Mouse (Mus musculus) left cerebral cortex, postnatal 4 days (tissue): ENCODE data around the gene Iffo2. TPM values are rescaled to one million over a fixed set of nuclear protein-coding genes. Genes with fewer than 3 reads are reported as not detected.

Experiments
- DNase-seq: peaks from one replicate; pipeline ENCODE4 v3.0.0-alpha.2; 2022
- intact Hi-C: fragments of 180-260 bp; cut with DNase I; formaldehyde crosslinking; loops from one replicate; pipeline ENCODE4 v1.15.1; 2025
- microRNA-seq: library from miRNA; unstranded; fragments of <30 nt; microRNA quantifications from one replicate; pipeline ENCODE4 v1.2.0, GENCODE M21; 2022
- total RNA-seq, 2 experiments: library from RNA; stranded (reverse); gene quantifications; 2 replicates each; pipeline ENCODE4 v1.2.3; 2021

Gene Iffo2
- total RNA-seq, 2 experiments from 2014 or later: 24.2 to 26.3 TPM

DNA sequence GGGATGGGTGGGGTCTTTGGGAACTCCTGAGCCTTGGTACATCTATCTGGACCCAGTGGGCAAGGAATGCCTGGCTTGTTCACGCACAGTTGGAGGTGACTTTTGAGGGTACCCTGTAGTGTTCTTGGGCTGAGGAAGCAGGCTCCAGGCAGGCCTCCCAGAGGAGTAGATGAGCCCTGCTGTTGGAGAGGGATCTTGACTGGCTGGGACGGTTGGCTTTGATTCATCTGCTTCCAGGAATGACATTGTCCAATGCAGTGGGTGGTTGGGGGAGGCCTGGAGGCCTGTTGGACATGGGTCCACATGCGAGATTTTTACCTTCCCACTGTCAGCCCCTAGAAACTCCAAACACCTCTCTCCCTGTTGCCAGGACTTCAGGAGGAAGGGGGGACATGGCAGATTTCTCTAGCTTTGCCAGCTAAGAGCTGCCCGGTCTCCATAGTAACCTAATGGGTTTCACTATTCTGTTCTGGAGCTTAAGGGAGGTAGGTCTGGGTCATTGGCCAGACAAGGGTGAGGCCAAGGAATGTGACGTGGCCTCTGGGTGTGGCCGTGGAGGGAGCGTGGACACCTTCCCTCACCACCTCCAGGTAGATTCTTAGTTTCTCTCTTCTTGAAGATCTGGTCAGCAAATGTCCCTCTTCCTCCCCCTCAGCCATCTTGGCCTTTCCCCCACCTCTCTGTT lies 101.4 kb downstream of the Iffo2 start:
- intact Hi-C loops: no loop called here
- no peak for DNase-seq

DNA sequence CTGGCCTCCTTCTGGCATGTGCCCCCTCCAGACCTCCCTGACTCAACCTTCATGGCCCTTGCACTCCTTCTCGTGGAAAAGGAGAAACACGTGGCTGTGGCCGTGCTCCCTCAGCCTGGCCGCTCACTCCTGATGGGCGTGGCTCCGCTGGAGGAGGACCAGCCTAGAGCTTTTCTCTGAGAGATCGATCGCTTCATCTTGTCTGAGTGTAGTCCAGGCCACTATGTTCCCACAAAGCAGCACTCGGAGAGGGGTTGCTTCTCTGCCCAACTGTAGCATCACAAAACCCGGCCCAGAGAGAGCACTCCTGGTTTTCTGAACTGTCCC lies 101.9 kb downstream of the Iffo2 start:
- intact Hi-C loops: no loop called here
- DNase-seq: no peak

DNA sequence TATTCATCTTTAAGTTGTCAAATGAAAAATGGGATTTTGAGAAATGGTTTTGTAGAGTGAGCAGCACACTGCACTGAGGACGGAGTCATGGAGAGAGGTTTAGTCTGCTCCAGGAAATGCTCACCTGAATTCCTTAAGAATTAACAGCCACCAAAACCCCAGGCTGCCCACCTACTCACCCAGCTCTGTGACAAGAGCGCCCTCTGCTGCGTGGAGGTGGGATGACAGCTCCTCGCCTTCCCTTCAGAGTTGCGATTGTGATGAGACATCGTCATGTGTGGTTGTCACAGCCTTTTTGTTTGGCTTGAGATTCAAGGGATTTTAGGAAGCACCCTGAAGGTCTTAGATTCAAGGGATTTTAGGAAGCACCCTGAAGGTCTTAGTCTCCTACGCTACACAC lies 106.0 kb downstream of the Iffo2 start:
- intact Hi-C loops: no loop called here
- peak; percentile 80 for DNase-seq

DNA sequence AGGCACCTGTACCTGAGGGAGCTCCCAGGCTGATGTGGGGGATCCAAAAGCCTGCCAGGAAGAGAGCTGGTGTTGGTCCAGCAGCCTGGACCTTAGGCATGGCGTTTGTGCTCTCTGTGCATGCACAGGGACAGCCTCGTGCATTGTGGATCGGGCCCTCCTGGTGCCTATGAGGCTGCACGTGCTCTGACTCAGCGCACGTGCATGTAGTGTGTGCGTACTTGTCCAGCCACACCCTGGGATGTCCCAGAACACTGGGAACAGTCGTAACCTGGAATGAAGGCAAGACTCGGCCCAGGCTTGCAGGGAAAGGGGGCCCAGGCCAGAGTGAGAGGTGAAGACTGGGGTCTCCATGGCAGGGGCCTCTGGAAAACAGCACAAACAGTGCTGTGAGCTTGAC lies 107.5 kb downstream of the Iffo2 start:
- DNase-seq: no peak

DNA sequence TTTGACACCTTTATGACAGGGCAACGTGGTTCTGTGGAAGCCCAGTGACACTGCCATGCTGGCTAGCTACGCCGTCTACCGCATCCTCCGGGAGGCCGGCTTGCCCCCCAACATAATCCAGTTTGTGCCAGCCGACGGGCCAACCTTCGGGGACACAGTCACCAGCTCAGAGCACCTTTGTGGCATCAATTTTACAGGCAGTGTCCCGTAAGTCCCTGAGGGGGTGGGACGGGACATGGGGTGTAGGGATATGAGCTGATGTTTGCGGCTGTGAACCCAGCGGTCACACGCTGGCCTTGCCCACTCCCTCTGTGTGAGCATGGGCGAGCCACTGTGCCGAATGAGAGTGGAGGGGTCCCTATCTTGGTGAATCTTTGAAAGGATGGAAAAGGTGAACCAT lies 108.0 kb downstream of the Iffo2 start:
- intact Hi-C loops: no loop called here
- DNase-seq: no peak

More for the DNA sequence above, 107.5 kb downstream of the Iffo2 start:
- intact Hi-C loops: no loop called here

DNA sequence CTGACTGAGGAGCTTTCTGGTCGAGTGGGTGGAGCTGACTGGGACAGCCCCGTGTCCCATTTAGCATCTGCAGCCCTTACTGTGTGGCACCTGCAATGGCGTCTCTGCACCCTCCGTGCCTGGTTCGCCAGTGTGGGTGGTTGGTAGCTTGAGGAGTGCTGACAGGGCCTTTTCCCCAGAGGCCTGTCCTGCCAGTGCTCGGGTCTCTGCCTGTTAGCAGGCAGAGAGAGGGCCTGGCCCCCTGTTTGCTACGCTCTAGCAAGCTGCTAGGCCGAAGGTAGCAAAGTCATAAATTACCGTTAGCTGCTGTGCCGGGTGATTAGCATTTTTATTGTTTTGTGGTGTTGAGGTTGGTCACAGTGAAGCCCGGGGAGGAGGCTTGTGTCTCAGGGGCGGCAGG lies 109.5 kb downstream of the Iffo2 start:
- no peak for DNase-seq
- intact Hi-C loops: loop anchor here (5.0 kb wide), 1 partner anchor 218 kb away; no protein-coding TSS in a partner anchor

DNA sequence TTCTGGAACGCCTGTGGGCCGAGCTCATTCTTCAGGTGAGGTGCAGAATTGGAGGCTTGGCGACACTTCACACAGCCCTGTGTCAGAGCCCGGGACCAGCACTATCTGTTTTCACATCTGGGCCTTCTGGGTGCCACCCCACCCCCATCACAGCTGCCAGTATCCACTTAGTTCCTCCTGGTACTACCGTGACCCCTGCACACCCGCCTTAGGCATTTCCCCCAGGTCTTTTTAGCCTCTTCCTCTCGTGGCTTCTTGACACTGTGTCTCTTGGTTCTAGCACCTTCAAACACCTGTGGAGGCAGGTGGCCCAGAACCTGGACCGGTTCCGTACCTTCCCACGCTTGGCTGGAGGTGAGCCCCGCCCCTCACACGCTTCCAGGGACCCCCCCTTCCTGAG lies 110.0 kb downstream of the Iffo2 start:
- DNase-seq: no peak
- intact Hi-C loops: loop anchor here (5.0 kb wide), 1 partner anchor 217 kb away; no protein-coding TSS in a partner anchor

DNA sequence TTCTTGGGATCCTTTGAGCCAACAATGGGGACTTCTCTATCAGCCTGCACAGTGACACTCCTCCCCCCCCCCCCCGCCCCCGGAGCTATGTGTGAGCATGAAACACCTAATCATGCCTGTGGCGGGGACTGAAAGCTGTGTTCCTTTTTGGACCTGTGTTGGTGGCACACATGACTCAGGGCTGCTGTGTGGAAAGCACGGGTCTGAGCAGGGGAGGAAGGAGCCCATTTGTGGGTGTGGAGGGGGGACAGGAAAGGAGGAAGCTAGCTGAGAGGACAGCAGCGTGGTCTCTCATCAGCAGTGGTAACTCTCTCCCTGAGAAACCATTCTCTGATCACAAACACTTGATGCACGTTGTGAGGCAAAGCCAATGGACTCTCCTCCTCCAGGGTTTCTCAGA lies 110.4 kb downstream of the Iffo2 start:
- DNase-seq: no peak
- intact Hi-C loops: loop anchor here (5.0 kb wide), 1 partner anchor 217 kb away; no protein-coding TSS in a partner anchor

DNA sequence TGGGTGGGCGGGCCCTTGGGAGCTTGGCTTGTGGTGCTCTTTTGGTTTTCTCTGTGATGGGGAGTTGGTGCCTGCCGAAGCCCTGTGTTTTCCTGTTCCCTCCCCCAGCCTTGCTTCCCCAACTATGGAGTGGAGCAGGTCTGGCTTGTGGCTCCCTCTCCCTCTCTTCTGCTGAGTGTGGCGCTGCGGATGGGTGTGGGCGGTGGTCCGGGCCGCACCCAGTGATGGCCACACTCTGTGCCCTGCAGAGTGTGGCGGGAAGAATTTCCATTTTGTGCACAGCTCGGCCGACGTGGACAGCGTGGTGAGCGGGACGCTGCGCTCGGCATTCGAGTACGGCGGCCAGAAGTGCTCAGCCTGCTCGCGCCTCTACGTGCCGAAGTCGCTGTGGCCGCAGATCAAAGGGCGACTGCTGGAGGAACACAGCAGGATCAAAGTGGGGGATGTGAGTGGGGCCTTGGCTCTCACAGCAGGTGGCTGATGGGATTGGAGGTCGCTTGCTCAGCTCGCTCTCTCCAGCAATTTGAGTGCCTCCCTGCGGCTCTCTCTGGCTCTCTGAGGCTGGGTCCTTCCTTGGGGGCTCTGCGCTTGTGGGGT lies 111.6 kb downstream of the Iffo2 start:
- no peak for DNase-seq
- intact Hi-C loops: loop anchor here (5.0 kb wide), 1 partner anchor 215 kb away; no protein-coding TSS in a partner anchor

DNA sequence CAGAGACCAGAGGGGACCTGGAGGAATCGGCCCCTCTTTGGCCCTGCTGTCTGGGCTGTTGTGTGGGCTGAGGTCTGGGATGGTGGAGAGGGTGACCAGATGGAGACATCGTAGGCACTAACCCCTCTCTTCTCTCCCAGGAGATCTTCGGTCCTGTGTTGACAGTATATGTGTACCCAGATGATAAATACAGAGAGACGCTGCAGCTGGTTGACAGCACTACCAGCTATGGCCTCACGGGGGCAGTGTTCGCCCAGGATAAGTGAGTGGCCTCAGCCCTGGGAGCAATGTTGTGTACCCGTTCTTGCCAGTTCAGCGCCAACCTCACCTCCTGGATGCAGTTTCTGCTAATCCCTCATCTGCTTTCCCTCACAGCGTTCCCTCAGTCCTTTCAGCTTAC lies 113.6 kb downstream of the Iffo2 start:
- peak; percentile 86 for DNase-seq
- intact Hi-C loops: loop anchor here (5.0 kb wide), 1 partner anchor 213 kb away; no protein-coding TSS in a partner anchor

DNA sequence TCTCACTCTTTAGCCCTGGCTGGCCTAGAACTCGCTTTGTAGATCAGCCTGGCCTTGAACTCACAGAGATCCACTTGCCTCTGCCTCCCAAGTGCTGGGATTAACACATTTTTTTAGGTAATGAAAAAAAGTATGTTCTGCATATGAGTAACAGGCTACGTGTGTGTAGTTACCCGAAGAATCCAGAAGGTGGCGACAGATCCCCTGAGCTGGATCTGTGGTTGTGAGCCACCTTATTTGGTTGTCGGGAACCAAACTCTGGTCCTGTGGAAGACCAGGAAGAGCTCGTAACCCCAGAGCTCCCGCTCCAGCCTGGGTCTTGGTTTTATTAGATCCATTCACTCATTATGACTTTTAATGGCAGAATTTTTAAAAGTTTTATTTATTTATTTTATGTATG lies 116.6 kb downstream of the Iffo2 start:
- intact Hi-C loops: no loop called here
- DNase-seq: no peak

- intact Hi-C loops: no loop called here
- no peak for DNase-seq
Observed at GRCm38 (mm10) chr4:139650086-139650743, 119.9 kb downstream of the Iffo2 start.

DNA sequence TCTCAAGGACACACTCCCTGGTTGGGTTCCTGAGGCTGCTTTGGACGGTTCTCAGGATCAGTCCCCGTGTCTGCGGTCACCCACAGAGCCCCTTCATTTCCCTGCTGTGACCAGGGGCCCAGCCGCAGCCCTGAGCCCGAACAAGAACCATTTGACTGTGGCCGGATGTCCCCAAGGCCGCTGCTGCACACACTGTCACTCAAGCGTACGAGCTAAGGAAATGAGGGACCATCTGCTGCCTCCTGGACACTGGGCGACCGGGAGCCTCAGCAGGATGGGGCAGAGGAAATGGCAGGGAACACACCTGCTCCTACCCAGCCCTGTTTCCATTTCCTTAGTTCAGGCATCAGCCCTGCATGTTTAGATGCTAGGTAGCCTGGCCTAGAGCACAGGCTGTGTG lies 120.6 kb downstream of the Iffo2 start:
- intact Hi-C loops: no loop called here
- DNase-seq: no peak

GRCm38 (mm10) chr4:139653238-139653637 lies 122.9 kb downstream of the Iffo2 start, which contains the start of gene Tas1r2:
Gene Tas1r2, plus strand, starts transcription at chr4:139653538.
- intact Hi-C loops: no loop called here
- no peak for DNase-seq

- peak; percentile 77 for DNase-seq
- intact Hi-C loops: no loop called here
Observed at GRCm38 (mm10) chr4:139661897-139662296, 131.5 kb downstream of the Iffo2 start.

DNA sequence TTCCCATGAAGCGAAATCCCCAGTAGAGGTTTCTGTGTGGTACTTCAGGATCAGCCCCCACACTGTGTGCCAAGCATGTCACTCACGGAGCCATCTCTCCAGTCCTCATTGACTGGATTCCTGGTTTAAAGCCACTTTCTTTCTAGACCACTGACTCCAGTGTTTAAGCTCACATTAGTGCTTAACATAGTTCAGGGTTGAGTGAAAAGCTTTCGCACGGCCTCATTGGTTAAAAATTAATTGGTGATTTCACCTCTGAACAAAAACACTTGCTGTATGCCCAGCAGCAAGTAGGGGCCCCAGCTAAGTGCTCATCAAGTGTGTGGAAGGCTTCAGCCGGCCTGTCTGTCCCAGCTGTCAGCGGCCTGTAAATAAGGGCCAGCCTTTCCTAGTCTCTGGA lies 137.3 kb downstream of the Iffo2 start:
- no peak for DNase-seq
- intact Hi-C loops: no loop called here

DNA sequence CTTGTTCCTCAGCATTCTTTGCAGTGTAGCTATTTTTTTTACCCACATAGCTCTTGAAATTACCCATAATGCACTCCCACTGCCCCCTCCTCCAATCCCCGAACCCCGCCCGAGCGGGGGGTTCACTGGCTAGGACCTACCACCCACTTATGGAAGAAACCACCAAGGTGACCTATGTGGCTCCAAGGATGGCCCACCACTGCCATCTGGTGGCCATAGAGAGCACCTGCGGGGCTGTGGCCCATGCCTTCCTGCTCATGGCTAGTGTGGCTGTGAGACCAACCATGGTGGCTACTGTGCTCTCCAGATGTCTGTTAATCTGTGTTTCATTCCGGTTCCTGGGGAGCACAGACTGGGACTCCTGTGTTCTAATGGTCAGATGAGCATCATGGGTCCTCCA lies 139.5 kb downstream of the Iffo2 start:
- DNase-seq: peak; percentile 66

More for the DNA sequence above, 139.5 kb downstream of the Iffo2 start:
- intact Hi-C loops: no loop called here

Small RNA genes lying within 50 kb of the gene (microRNA-seq; reads per million reads assigned to microRNA genes)
- not detected for gene Gm25571
- 0.90 reads per million for gene Mir7020

Other genes starting within 250 kb of the Iffo2 start
- 10 to 100 TPM; 12.7 to 12.9 TPM for gene Pqlc2, start 219.8 kb upstream of the Iffo2 start, total RNA-seq
- gene Akr7a5, start 219.8 kb upstream of the Iffo2 start, total RNA-seq: 10 to 100 TPM; 24.9 to 26.4 TPM
- 10 to 100 TPM; 60.1 to 65.3 TPM for gene Mrto4, start 178.0 kb upstream of the Iffo2 start, total RNA-seq
- gene Emc1, start 178.0 kb upstream of the Iffo2 start, total RNA-seq: 10 to 100 TPM; 70.7 to 80.4 TPM
- 100 to 1,000 TPM; 176 to 185 TPM for gene Ubr4, start 177.9 kb upstream of the Iffo2 start, total RNA-seq
- under 1 TPM in 1 of 2 experiments, not detected in 1; 0.12 TPM for gene Gm21969, start 72.6 kb downstream of the Iffo2 start, total RNA-seq
- 10 to 100 TPM; 23.6 to 25.0 TPM for gene Aldh4a1, start 92.3 kb downstream of the Iffo2 start, total RNA-seq
- gene Tas1r2, start 123.0 kb downstream of the Iffo2 start, total RNA-seq: not detected